Mouse (Mus musculus) mesoderm, embryonic 11.5 days (tissue): ENCODE data around the gene Stmn1.

Experiments used
- DNase-seq: peaks from one replicate; pipeline ENCODE4 v3.0.0-alpha.2; 2012; ENCODE audit warnings: low read depth, low spot score

Stmn1 gene

DNA sequence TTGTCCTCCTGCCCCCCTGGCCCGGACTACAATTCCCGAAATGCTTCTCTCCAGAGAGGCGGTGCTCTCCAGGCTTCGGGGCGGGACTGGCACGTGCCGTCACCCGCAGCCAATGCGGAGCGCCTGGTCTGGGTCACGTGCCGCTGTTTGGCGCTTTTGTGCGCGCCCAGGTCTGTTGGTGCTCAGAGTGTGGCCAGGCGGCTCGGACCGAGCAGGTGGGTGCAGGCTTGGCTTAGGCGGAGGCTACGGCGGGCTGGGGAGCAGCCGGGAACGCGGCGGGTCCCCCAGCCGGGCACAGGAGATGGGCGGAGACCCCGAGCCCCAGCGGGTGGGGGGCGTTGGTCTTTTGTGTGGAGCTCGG lies at the start of gene Stmn1:
Stmn1 (plus strand) TSS at position 106 of the 361 bp plus-strand sequence.
- DNase-seq, result peak; percentile 96

DNA sequence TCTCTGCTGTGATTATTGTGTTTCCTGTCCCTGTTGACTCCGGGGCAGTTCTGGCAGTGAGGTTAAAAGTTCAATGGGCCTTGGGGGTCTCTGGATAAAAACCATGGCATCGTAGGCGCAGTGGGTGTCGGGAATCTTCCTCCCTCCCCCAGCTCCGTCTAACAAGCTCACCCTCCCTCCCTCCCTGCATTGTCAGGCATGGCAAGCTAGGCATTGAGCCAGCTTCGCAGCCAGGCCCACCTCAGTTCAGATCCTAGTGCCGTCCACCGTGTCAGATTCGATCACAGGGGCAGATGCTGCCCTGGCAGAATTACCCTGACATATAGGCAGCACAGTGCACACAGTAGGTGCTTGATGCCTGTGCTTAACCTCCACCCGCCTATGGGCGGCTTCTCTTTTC lies 46.1 kb upstream of the Stmn1 start:
- no peak for DNase-seq

DNA sequence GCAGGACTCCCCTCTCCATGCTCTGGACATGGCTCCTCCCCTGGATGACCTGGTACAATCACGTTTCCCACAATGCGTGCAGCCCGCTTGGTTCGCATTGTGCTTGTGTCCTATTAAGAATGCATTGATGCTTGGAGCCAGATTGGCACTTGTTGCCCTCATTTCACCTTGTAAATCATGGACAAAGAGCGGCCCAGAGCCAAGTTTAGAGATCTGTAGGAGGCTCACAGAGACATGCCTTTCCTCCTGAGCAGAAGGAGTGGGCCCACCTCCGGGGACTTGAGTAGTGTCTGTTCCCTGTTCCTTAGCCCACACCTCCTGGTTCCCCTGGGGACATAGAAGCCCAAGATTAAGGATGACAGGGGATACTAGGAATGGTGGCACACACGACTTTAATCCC lies 44.2 kb upstream of the Stmn1 start:
- DNase-seq, result no peak

DNA sequence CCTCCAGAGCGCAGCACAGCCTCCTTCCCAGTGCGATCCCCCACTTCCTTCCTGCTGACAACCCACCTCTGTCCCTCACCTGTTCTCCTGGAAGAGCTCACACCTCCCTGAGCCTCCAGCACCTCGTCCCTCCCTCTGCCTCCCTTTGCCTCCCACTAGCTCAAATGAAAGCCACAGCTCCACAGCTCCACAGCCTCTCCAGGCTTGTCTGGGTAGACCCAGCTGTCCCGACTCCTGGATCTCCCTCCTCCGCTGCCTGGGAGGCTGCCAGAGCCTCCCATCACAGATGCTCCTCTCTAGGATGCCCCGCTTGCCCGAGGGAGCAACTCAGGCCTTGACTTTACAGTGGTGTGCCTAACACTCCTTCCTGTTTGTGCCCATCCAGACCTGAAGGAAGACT lies 43.0 kb upstream of the Stmn1 start:
- no peak for DNase-seq

DNA sequence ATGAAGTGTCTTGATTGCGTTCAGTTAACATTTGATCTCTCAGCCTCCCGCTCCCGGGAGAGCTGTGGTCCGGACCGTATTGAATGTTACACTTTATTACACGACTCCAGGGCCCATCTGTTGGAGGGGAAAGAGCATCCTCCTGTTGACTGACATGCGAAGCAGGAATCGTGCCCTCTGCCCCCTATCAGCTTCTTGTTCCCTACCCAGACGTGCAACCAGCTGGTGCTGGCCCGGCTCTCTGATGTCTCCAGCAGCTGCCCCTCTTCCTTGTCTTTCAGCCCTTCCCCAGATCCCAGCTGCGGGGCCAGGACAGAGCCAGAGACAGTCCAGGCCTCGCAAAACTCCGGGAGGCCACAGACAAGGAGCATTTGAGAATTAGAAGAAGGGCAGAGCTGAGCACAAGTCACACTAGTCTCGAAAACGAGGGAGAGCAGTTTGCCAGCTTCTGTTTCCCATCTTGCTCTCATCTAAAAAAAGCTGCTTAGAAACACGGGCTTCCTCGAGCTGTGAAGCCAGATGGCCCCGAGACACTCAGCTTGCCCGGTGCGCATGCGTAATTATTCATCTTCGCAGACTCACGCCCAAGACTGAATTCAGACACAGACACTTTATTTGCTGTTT lies 37.6 kb upstream of the Stmn1 start:
- DNase-seq, result peak; percentile 84

DNA sequence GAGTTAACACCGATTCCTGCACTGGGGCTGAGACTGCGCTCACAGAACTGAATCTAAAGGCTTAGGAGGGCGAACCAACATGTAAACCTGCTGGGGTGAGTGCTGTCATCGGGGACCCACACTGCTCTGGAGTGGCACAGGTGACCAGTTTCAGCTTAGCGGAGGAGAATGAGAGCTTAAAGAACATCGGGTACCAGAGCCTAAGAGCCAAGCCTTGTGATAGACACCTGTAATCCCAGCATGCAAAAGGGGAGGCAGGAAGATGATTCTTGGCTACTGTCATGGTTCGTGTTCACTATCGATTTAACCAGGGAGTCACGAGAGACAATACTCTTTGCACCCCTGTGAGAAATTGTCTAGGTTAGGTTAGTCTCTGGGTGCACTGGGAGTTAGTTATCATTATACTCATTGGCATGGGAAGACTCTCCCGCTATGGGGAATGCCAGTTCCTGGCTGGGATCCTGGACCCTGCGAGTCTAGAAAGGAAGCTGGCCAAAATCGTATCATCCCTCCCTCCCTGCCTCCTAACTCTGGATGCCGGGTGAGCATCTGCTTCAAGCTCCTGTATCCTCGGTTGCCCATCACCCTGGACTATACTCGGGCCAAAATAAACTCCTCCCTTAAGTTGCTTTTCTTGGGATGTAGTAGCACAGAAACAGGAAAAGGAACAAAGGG lies 35.3 kb upstream of the Stmn1 start:
- no peak for DNase-seq

DNA sequence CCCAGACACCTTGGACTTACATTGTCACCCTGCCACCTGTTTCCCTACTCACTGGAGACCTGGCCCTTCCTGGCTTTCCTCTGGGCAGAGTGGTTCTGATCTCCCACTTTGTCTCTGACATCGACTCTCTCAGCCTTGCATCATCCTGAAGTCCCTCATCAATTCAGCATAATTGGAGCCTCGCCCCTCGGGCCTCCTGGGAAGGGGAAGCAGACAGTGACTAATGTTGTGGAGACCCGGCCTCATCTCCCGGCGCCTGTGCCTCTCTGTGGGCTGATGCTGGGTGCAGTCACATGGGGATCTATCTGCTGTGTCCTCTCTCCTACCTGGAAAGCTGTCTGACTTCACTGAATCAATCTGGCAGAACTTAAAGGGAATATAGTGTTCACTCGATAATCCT lies 31.9 kb upstream of the Stmn1 start:
- peak; percentile 30 for DNase-seq

DNA sequence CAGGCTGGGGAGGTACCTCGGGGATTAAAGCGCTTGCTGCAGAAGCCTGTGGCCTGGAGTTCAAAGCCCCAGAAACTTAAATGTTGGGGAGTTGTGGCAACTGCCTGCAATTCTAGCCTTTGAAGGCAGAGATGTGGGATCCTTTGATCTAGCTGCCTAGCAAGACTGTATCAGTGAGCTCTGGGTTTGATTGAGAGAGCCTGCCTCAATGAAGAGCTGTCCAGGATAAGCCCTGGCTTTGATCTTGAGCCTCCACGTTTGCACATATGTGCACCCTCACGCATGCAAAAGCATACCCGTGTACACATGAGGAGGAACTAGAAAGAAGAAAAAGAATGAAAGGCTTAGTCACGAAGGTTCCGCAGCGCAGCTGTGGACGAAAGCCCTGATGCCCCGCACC lies 31.5 kb upstream of the Stmn1 start:
- DNase-seq, result peak; percentile 58

DNA sequence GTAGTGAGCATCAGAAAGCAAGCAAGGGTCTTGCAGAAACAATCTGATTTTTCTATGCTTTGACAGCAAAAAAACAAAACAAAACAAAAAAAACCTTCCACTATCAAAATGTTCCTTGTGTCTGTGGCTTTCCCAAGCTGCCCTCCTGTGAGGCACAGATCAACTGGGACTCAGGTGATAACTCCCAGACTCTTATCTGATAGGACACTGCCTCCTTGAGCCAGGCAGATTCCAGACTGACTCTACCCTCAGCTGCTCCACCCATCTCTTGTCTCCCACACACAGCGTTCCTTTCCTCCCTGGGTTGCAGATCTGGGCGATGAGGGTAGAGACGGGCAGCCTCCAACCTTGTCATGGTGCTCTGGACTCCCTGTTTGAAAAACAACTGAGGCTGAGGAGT lies 29.0 kb upstream of the Stmn1 start:
- DNase-seq, result no peak

DNA sequence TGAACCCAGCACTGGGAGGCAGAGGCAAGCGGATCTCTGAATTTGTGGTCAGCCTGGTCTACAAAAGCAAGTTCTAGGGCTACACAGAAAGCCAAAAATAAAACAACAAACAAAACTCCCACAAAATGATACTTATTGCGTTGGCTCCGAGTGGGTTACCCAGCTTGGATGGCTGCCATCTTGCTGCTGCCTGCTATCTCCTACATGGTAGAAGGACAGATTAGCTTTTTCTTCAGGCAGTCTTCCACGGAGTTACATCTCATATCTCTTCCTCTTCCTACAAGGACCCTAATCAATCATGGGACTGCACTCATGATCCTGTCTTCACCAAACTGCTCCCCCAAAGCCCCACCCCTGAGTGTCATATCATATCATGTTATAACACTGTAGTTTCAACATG lies 28.2 kb upstream of the Stmn1 start:
- no peak for DNase-seq

DNA sequence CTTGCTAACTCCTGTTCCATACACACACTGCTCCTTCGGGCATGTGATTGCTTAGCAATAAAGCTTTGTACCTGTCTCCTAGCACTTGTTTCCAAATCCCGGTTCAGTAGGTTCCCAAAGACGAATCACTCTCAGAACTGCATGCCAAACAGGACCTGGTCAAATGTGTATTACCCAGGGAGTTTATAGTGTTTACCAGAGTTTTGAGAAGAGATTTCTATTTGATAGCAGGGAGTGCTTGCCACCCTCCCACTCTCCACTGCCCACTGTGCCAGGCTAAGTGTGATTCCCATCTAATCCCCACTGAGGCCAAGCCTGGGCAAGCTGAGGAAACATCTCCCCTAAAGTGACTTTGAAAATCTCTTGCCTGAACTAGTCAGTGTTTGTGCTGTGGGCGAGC lies 25.9 kb upstream of the Stmn1 start:
- DNase-seq, result no peak

DNA sequence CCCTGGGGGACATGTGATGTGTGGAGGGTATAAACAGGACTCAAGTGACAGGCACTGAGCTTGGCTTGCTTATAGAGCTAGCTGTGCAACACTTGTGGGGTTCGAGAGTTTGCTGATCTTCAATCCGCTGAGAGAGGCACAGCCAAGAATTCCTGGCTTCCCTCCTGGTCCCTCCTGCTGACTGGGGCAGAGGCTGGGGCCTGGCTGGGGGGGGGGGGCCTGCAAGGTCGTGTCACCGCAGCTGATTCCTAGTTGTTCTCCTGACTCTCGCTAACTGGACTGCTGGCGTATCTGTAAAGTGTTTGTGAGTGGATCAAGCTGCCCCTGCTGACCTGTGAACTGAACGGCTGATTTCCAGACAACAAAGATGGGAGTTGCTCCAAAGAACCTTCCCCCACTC lies 24.5 kb upstream of the Stmn1 start:
- DNase-seq, result no peak

DNA sequence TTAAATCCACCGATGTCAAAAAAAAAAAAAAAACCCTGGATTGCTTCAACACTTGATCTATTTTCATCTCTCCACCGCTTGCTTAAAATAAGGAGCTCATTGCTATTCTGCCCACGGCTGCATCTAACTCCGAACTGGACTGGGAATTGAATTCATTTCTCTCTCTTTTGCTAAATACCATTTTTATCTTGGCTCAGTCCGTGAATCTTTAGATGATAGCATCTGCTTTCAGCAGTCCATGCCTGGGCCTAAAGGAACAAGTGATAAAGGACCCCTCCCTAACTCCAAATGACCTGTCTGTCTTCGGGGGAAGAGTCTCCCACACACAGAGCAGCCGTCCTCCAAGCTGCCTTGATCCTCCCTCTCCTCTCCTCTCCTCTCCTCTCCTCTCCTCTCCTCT lies 23.2 kb upstream of the Stmn1 start:
- no peak for DNase-seq

DNA sequence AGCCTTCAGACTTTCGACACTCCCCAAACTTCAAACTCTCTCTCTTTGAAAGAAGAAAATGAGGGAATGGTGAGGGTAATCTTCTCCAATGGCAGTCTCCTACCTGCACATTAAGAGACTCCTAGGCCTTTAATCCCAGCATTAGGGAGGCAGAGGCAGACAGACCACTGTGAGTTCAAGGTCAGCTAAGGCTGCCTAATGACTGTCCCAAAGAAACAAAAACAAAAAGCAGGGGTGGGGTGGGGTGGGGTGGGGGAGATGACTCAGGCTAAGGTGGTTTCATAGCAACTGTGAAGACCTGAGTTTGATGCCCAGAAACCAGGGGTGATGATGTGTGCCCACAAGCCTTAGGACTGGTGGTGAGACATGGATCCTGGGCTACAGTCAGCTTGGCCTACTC lies 22.6 kb upstream of the Stmn1 start:
- DNase-seq, result no peak

DNA sequence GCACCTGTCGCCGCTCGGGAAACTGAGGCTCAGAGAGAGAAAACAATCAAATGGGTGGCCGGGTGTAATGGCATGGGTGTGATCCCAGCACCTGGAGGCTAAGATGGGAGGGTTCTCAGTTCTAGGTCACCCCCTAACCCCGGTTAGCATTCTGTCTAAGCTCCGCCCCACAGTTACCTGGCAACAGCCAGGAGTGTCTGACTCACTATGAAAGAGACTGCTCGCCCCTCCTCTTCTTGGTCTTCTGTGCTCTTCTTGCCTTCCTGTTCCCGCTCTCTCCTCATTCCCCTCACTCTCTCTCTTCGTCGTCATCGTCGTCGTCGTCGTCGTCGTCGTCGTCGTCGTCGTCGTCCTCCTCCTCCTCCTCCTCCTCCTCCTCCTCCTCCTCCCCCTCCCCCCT lies 20.2 kb upstream of the Stmn1 start:
- DNase-seq, result no peak

DNA sequence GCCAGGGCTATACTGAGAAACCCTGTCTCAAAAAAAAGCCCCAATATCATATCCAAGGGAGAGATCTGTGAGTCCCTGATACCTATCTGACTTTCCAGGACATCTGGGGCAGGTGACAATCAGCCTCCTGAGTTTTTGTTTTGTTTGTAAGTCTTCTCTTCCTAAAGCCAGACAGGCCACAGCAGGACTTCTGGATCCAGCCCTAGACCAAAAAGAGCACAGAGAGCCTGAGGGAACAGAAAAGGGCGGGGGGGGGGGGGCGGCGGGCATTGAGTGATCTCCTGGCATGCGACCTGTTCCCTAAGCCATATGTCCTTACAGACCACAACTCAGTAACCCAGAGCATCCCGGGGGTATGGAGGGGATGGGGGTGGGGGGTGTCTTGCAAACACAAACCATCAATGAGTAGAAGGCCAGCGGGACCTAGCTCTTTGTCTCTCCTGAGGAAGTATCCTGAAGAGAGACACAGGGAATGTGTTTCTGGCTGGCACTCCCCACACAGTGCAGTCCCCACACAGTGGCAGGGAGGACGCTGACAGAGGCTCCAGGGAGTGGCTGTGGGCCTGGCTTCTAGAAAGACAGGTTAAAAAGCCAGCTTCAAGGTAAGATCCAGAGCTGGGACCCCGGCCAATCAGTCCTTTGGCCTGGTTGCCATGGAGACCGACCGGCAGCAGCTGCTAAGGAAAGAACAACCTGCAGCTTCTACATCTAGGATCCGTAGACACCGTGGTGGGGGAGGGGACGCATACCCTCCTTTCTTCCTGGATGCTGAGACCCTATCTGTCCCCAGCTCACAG lies 18.3 kb upstream of the Stmn1 start:
- DNase-seq, result peak; percentile 56

DNA sequence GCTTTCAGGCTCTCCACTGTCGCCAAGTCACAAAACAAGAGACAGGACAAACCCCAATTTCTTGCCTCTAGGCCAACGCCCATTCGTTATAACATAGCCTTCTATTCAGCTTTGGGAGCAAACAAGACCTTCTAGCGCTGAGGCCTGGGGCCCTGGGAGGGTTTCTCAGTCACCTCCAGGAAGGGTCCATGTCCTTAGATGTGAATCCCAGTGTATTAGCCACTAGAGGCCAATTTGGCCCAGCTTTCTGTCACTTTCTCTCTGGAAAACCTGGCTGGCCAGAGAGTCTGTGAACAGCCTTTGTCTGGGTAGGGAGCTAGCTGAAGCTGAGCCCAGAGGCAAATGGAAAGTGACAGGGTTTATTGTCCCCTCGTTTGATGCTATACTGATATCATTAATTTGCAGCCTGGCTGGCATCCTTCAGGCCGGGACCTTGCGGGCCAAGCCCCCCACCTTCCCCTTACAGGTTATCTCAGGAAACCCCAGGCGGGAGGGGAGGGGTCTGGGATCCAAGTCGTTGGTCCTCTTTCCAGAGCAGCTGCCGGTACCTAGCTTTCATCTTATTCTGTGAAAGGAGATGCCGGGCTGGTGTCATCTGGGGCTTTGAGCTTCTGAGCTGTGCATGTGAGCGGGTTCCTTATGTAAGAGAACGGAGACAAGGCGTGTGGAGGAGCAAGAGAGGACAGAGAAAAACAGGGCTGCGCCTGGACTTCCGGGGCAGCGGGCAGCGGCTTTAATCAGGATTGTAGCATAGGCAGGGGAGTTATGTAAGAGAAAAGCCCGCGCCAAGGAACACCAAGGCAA lies 17.5 kb upstream of the Stmn1 start:
- peak; percentile 14 for DNase-seq

DNA sequence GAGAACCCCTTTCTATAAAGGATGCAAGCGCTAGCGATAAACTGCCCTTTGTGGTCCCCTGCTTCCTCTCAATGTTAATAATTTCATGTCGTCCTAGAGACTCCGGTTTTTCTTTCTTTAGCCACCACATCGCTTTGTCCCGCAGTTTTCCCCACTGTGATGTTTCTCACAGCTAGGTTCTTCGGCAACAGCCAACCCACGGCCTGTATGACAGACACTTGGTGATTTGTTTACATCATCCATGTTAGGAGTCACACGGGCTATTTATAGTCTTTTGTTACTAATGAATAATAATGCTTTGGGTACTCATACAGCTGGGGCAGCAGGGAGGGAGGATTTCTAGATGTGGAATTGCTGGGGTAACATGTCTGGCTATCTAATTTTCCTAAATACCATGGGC lies 16.6 kb upstream of the Stmn1 start:
- no peak for DNase-seq

DNA sequence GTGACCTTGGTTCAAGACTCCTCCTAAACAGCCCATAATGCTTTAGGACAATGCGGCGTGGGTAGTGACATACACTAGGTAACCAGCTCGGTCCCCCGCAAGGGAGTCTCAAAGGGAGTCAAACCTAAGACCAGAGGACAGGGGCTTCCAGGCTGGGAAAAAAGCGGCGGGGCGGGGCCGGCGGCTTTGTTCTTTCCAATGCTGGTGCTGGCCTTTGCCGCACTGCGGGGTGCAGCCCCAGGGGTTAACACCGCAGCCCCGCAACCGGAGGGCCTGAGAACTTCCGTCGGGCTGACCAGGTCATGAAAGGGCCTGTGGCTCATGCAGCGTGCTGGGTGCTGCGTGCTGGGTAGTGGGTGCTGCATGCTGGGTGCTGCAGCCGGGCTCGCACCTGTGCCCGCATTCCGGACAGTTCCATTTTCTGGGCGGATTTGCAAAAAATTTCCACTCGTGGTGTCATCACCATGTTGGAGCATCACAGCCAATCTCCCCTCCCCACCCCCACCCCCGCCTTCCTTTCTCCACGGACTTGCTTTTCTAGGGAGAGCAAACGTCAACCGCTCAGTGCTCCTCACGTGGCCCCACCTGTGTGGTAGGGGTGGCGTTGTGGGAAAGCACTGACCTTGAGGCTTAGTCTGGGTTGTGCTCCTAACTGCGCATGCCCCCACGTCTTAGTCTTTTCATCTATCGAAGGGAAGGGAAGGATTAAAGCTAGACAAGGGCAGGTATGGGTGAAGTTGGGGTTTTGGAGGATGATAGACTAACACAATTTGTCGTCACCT lies 14.3 kb upstream of the Stmn1 start:
- peak; percentile 25 for DNase-seq

DNA sequence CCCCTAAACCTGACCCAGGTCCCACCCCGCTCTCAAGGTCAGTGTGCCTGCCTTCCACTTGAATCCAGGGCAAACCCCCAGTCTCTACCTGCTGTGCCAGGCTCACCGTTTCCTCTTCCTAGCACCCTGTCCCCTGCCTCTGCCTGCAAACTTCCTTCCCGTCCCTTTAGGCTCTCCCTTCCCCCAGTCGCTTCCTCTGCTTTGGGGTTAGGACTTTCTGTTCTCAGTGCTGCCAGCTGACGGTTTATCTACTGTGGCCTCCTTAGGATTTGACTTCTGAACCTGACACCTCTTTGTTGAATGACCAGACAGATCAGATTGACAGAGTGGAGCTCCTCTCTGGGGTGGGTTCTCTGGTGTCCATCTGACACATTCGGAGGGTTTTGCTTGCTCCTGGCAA lies 12.8 kb upstream of the Stmn1 start:
- DNase-seq, result no peak

DNA sequence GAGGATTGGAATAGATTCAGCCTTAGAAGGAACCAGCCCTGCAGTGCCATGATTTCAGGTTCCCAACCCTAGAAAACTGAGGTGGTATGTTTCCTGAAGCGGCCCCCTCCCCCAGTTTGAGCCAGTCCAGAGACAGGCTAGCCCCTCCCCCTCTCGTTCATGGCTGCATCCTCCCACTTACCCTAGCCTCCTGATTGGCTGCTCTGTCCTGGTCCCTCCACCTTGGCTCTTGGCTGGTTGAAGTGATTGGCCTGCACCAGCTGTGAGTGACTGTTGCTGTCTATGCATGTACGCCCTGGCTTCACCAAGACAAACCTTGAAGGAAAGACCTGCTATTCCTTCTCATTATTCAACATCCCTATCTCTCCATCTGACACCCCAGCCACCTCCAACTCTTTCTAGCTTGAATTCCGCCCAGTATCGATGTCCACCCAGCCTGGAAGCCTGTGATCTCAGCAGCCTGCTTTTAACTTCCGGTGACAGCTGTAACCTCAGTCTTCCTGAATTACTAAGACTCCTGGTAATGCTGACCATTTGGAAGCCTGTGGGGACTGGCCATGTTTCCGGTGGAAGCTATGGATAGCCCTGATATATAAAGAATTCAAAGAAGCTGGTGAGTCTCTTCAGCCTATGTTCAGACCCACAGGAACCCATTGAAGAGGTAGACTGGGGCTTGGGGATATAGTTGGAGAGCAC lies 10.8 kb upstream of the Stmn1 start:
- DNase-seq, result peak; percentile 53
